Mouse (Mus musculus) CD8-positive naive resting alpha-beta T cell, adult 2 months (primary cell): Measurements from ENCODE around the gene Fam185a.

Source experiments
- DNase-seq, 2 experiments: peaks; one replicate each; pipeline ENCODE4 v3.0.0; 2022; ENCODE audit warnings: low read depth in 2 of 2, low spot score in 2 of 2

Fam185a gene

DNA sequence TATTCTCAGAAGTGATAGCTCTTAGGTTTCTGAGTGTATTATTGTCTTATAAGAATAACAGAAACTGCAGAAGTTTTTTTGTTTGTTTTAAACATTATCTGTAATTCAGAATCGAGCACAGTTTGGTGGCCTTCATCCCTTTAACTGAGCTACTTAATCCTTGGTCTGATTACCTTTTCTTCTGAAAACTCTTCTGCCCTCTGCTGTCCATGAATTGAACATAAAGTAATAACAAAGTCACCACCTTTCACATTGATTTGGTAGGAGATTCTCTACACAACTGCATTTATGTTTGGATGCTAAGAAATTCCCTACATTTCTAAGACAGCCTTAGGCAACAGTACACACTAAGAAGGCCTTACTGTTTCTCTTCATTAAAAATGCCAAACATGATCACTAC, 4.1 kb upstream of the Fam185a start:
- DNase-seq, result peak in 1 of 2 experiments; percentile 57

DNA sequence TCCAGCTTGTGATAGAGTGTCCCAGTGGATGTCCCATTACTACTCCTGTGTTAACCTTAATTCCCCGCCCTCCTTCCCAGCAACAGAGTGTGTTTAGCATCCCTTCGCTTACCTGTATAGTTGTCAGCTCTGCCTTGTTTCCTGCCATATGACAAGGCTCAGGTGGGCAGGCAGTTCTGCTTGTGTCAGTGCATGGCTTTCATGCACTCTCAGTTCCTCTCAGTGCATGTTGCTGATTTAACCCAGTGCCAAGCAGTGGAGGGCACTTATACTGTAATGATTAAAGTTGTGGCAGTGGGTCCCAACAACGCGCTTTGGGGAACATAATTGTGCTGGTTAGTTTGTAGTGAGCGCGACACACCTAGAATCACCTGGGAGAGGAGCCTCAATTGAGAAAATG, 1.9 kb downstream of the Fam185a start:
- DNase-seq, result no peak

- DNase-seq, result no peak
Observed at GRCm38 (mm10) chr5:21434148-21434929, 9.6 kb downstream of the Fam185a start.

GRCm38 (mm10) chr5:21436471-21436975, 11.8 kb downstream of the Fam185a start:
- no peak for DNase-seq

DNA sequence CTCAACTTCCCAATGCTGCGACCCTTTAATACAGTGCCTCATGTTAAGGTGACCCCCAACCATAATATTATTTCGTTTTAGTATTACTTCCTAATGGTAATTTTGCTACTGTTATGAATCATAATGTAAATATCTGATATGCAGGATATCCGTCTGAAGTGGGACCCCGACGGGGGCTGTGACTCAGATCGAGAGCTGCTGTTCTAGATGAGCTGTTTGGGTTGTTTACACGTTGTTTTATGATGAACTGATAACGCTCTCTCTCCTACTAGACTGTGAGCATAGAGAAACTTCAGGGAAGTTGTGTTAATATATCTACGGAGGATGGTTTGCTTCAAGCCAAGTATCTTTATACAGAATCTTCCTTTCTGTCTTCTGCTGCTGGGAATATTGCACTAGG, 13.7 kb downstream of the Fam185a start:
- no peak for DNase-seq

GRCm38 (mm10) chr5:21439446-21440110, 14.8 kb downstream of the Fam185a start:
- no peak for DNase-seq

GRCm38 (mm10) chr5:21440833-21441530, 16.2 kb downstream of the Fam185a start:
- DNase-seq, result no peak

DNA sequence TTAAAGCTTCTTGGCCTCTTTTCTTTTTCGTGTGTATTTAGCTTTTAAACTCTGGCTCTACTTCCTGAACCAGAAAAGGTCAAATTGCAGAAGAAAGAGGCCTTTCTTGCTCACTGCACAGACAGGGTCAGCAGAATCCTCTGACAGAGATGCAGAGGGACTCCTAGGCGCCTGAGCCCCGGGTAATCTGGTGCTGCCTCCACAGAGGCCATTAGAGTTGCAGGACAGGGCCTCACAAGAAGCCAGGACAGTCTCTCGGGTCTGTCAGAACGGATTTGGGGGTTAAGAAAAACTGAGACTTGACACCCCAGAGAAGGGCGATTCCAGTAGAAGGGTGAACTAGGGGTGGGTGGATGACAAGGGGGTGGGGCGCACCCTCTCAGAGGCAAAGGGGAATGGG, 42.6 kb downstream of the Fam185a start:
- DNase-seq, result no peak

GRCm38 (mm10) chr5:21468100-21468499, 43.3 kb downstream of the Fam185a start:
- no peak for DNase-seq

DNA sequence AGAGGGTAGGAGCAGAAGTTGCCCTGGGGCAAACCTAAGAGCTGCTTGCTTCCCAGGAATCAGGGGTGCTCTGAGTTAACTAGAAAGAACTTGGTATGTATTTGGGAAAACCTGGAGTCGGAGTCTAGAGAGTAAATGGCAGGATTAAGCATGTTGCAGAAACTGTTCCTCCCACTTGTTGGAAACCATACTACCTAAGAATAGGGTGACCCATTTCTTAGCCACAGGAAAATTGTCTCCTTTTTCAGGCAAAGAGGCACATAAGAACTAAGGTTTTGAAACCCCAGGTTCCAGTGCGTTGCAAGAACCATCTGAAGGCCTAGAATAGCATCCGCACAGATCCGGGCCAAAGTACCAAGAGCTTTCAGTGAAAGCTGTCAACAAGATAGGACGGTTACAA, 53.7 kb downstream of the Fam185a start:
- DNase-seq, result no peak

DNA sequence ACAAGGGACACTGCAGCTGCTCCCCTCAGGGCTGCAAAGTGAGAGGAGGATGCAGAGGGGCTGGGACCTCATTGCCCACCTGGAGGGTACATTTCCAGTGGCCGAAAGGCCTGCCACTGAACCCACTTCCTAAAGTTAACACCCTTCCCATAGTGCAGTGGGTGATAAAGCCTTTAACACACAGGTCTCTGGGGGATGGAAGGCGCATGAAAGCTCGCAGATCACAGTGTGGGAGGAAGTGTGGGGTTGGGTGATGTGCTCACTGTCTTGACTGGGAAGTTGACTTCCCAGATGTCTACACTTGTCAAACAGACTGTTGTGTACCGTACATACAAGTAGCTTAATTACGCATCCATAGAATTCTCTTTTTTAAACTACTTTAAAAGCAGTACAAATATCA, 55.0 kb downstream of the Fam185a start:
- no peak for DNase-seq

DNA sequence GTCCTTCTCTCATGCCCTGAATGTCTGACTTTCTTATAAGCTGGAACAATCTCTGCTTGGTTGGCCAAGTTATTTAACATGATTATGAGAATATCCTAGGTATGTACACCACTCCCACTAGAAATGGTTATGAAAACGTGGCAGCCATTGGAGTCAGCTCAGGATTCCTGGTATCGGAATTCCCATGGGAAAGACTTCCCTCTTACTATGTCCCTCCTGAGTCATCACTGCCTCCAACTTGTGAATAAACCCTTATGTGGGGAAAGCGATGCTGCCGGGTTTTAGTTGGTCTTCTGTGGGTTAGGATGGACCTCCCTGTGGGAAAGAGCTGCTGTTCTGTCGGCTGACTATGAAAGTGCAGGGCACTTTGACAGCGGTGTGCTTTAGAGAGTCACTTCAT, 56.8 kb downstream of the Fam185a start:
- DNase-seq, result no peak

- DNase-seq, result no peak
Observed at GRCm38 (mm10) chr5:21482446-21483222, 57.9 kb downstream of the Fam185a start.

GRCm38 (mm10) chr5:21483275-21483674, 58.5 kb downstream of the Fam185a start:
- DNase-seq, result no peak

GRCm38 (mm10) chr5:21485197-21485829, 60.6 kb downstream of the Fam185a start:
- DNase-seq, result no peak

- DNase-seq, result no peak
Observed at GRCm38 (mm10) chr5:21486798-21487197, 62.0 kb downstream of the Fam185a start.

DNA sequence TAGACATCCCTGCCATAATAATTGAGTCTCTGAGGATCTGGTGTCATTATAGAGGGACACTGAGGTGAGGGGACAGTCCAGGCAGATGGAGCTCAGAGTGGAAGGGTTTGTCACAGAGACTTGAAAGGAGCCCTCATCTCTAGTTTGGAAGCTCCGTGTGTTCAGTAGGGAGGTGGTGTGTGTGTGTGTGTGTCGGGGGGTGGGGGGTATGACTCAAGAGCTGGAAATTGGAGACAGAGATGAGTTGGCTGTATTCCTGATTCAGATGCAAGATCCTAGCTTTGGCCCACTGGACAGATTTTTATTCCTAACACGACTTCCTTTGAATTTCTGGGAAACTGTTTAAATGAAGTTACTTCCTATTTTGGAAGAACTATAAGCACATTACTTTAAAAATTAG, 62.5 kb downstream of the Fam185a start:
- no peak for DNase-seq

DNA sequence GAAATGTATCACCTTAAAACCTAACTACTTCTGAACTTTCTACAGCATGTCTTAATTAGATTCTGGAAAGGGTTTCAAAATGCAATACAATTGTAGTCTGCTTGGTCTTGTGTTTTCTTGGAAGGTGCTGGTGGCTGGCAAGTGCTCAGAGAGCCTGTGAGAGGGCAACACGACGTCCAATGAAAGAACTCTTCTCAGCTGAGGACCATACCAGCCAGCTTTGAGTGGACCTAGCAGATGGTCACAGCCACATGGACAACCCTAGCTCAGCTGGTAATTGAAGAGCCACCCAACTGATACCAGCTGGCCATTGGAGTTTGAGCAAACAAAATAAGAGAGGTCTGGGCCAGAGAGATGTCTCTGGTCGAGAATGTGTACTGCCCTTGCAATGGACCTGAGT, 63.0 kb downstream of the Fam185a start:
- no peak for DNase-seq

DNA sequence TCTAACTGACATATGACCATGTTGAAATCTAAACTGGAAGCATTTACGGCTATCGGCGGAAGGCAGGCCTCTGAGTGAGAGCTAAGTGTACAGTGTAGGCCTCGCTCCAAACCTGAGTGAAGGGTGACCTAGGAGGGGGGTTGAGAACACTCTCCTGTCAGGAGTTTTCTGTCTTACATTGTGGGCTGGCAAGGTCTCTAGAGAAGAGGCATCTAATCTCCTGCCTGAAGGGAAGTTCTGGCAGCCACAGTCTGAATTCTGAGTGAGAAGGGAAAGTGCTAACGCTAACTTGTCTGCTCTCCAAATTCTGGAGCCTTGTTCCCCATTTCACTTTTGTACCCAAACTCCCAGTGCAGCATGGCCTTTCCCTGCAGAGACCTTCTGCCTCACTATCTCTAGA, 63.7 kb downstream of the Fam185a start:
- no peak for DNase-seq

- DNase-seq, result no peak
Observed at GRCm38 (mm10) chr5:21489135-21489534, 64.4 kb downstream of the Fam185a start.

DNA sequence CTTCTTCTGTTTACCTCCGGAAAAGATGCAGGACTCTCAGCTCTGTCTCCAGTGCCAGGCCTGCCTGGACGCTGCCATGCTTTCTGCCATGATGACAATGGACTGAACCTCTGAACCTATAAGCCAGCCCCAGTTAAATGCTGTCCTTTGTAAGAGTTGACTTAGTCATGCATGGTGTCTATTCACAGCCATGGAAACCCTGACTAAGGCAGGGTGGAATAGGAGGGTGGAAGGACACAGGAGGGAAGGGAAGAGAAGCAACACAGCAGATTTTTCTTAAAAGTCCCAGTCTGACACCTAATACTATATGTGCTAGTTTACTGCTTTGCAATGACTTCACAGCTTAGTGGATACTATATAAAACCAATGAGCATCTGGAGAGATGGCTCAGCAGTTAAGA, 66.7 kb downstream of the Fam185a start:
- DNase-seq, result no peak
